Mouse (Mus musculus): ENCODE results near the gene Cdc40. TPM values are rescaled to one million over a fixed set of nuclear protein-coding genes. Genes with fewer than 3 reads are reported as not detected.

Cdc40 gene
- 43.1 TPM for polyA plus RNA-seq (2014; fragmentation: Illumina TruSeq; extraction: RNeasy Lipid Tissue Mini Kit (QIAGEN cat#74804); ENCODE audit: low read depth, low replicate concordance)

GRCm38 (mm10) chr10:40882831-40883643 lies at the start of gene Cdc40, which contains the start of gene Wasf1:
Cdc40 (minus strand) TSS chr10:40883311.
Wasf1 (plus strand) TSS chr10:40883475.

Other genes starting within 250 kb of the Cdc40 start
- not detected for gene Mettl24, start 200.0 kb downstream of the Cdc40 start, polyA plus RNA-seq (2014; fragmentation: Illumina TruSeq; extraction: RNeasy Lipid Tissue Mini Kit (QIAGEN cat#74804); ENCODE audit: low read depth, low replicate concordance)
- gene Wasf1, start 164 bp upstream of the Cdc40 start, polyA plus RNA-seq (2014; fragmentation: Illumina TruSeq; extraction: RNeasy Lipid Tissue Mini Kit (QIAGEN cat#74804); ENCODE audit: low read depth, low replicate concordance), result 2.0 TPM
- gene Gpr6, start 189.0 kb upstream of the Cdc40 start, polyA plus RNA-seq (2014; fragmentation: Illumina TruSeq; extraction: RNeasy Lipid Tissue Mini Kit (QIAGEN cat#74804); ENCODE audit: low read depth, low replicate concordance), result not detected